Mouse (Mus musculus) megakaryocyte, embryonic 14.5 days (primary cell): Measurements from ENCODE around the gene BC067074. TPM values are rescaled to one million over a fixed set of nuclear protein-coding genes. Genes with fewer than 3 reads are reported as not detected.

Source experiments
- H3K27me3 ChIP-seq: replicated peaks from 2 replicates; pipeline ENCODE3; 2012; ENCODE audit warnings: inconsistent platforms
- H3K36me3 ChIP-seq: replicated peaks from 2 replicates; pipeline ENCODE3; 2012; ENCODE audit warnings: low read length, inconsistent platforms, mixed read lengths
- H3K4me1 ChIP-seq: 2 replicates; pipeline ENCODE4 v1.6.1; 2012; ENCODE audit warnings: inconsistent platforms
- H3K4me3 ChIP-seq: replicated peaks from 2 replicates; pipeline ENCODE3; 2012; ENCODE audit warnings: moderate library complexity, mild to moderate bottlenecking, inconsistent platforms
- H3K9me3 ChIP-seq: 2 replicates; pipeline ENCODE4 v1.6.1; 2012; ENCODE audit warnings: inconsistent platforms
- FLI1 ChIP-seq: IDR thresholded peaks from 2 replicates; pipeline ENCODE4 v1.6.1; 2012; ENCODE audit warnings: low read length, inconsistent platforms, mixed read lengths
- GATA1 ChIP-seq: IDR thresholded peaks from 3 replicates; pipeline ENCODE4 v1.6.1; 2012; ENCODE audit warnings: mixed read lengths, low read length, inconsistent platforms, borderline replicate concordance
- polyA plus RNA-seq: library from polyadenylated mRNA; stranded (reverse); fragments of >175 nt; gene quantifications from 2 replicates; pipeline ENCODE4 v1.2.3, GENCODE M21; 2012; ENCODE audit warnings: low replicate concordance; ENCODE audit not compliant: insufficient read depth

Gene BC067074
- polyA plus RNA-seq, 1 experiment, result not detected

DNA sequence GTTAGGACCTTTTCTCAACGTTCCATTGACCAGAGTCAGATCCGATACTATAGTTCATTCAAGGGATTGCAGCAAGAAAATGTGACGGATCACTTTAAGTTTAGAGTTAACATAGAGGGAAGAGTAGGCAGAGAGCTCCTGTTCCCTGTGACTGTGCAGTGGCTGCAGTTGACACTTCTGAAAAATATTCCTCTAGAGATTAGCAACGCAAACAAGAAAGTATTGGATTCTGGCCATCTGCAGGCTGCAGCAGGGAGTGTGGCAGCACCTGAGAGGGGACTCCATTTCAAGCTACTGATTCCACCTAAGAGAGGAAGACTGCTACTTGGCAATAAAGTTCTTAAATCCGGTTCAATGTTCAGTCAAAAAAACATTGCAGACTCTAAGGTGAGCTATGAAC lies 26.6 kb downstream of the BC067074 start:
- no peak for TF ChIP-seq FLI1
- TF ChIP-seq GATA1, result no peak

GRCm38 (mm10) chr13:113321972-113322371 lies 29.0 kb downstream of the BC067074 start:
- TF ChIP-seq GATA1 (no peak), FLI1 (no peak)
- H3K27me3 ChIP-seq, result peaks cover 3% of the 10 kb centered on the region
- no peaks in the 10 kb centered on the region for H3K36me3 ChIP-seq
- H3K9me3 ChIP-seq, result peaks cover 12% of the 10 kb centered on the region
- H3K4me1 ChIP-seq, result peaks cover 7% of the 10 kb centered on the region
- no peak overlapping the region for H3K4me3 ChIP-seq

More for the DNA sequence above, 26.6 kb downstream of the BC067074 start:
- H3K36me3 ChIP-seq, result no peaks in the 10 kb centered on the region
- H3K9me3 ChIP-seq, result peaks cover 26% of the 10 kb centered on the region
- peaks cover 7% of the 10 kb centered on the region for H3K4me1 ChIP-seq
- H3K4me3 ChIP-seq, result no peak overlapping the region
- peaks cover 1% of the 10 kb centered on the region for H3K27me3 ChIP-seq

- peaks cover 3% of the 10 kb centered on the region for H3K27me3 ChIP-seq
These were observed 31.3 kb downstream of the BC067074 start for GRCm38 (mm10) chr13:113324241-113324640.

GRCm38 (mm10) chr13:113325678-113326077 lies 32.7 kb downstream of the BC067074 start:
- peaks cover 13% of the 10 kb centered on the region for H3K4me1 ChIP-seq
- no peaks in the 10 kb centered on the region for H3K36me3 ChIP-seq
- TF ChIP-seq FLI1, result no peak
- no peak for TF ChIP-seq GATA1
- no peak overlapping the region for H3K4me3 ChIP-seq
- H3K9me3 ChIP-seq, result peaks cover 7% of the 10 kb centered on the region; the same call in 1 of the 2 replicates
- peaks cover 3% of the 10 kb centered on the region for H3K27me3 ChIP-seq

More at GRCm38 (mm10) chr13:113324241-113324640, 31.3 kb downstream of the BC067074 start:
- Histone ChIP-seq H3K9me3 (no peaks in the 10 kb centered on the region), H3K4me3 (no peak overlapping the region), H3K4me1 (peaks cover 13% of the 10 kb centered on the region), H3K36me3 (no peaks in the 10 kb centered on the region)
- TF ChIP-seq GATA1 (no peak), FLI1 (no peak)

- H3K36me3 ChIP-seq, result no peaks in the 10 kb centered on the region
- H3K27me3 ChIP-seq, result no peaks in the 10 kb centered on the region
- peaks cover 7% of the 10 kb centered on the region; the same call in 1 of the 2 replicates for H3K9me3 ChIP-seq
- peaks cover 28% of the 10 kb centered on the region for H3K4me1 ChIP-seq
- H3K4me3 ChIP-seq, result peak overlapping the region; percentile 67
- no peak for TF ChIP-seq FLI1
- TF ChIP-seq GATA1, result no peak
These were observed 39.3 kb downstream of the BC067074 start for GRCm38 (mm10) chr13:113332256-113332655.

- Histone ChIP-seq H3K36me3 (no peaks in the 10 kb centered on the region), H3K27me3 (no peaks in the 10 kb centered on the region), H3K4me1 (peaks cover 24% of the 10 kb centered on the region), H3K4me3 (peak overlapping the region; percentile 73), H3K9me3 (peaks cover 7% of the 10 kb centered on the region; the same call in 1 of the 2 replicates)
- TF ChIP-seq FLI1 (no peak), GATA1 (no peak)
These were observed 40.4 kb downstream of the BC067074 start for GRCm38 (mm10) chr13:113333374-113333773.

DNA sequence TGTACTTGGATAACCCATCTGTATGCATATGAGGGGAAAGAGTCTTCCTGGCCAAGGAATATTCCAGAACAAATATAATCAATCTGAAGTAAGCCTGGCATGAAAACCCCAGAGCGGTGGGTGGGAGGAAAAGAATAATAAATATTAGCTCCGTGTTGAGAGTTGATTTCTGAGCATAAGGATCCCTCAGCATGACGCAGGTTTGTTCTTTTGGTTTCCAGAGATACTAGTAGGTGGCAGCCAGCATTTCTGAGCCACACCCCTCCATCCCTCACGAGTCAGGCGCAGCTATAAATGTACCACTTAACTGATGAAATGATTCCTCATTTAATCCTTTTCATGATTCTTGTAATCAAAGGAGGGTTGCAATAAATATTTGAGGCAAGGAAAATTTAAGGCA lies 41.0 kb downstream of the BC067074 start:
- Histone ChIP-seq H3K9me3 (peaks cover 7% of the 10 kb centered on the region), H3K4me1 (peaks cover 22% of the 10 kb centered on the region), H3K4me3 (no peak overlapping the region), H3K36me3 (no peaks in the 10 kb centered on the region), H3K27me3 (no peaks in the 10 kb centered on the region)
- no peak for TF ChIP-seq FLI1
- no peak for TF ChIP-seq GATA1

GRCm38 (mm10) chr13:113334773-113335172 lies 41.8 kb downstream of the BC067074 start:
- Histone ChIP-seq H3K4me1 (peaks cover 22% of the 10 kb centered on the region), H3K27me3 (no peaks in the 10 kb centered on the region), H3K36me3 (no peaks in the 10 kb centered on the region), H3K4me3 (no peak overlapping the region), H3K9me3 (peaks cover 13% of the 10 kb centered on the region)
- TF ChIP-seq GATA1 (no peak), FLI1 (no peak)

- Histone ChIP-seq H3K4me3 (no peak overlapping the region), H3K27me3 (peaks cover 2% of the 10 kb centered on the region), H3K4me1 (peaks cover 20% of the 10 kb centered on the region), H3K36me3 (no peaks in the 10 kb centered on the region), H3K9me3 (peaks cover 9% of the 10 kb centered on the region; the same call in 1 of the 2 replicates)
- TF ChIP-seq GATA1 (no peak), FLI1 (no peak)
These were observed 44.4 kb downstream of the BC067074 start for GRCm38 (mm10) chr13:113337223-113337858.

DNA sequence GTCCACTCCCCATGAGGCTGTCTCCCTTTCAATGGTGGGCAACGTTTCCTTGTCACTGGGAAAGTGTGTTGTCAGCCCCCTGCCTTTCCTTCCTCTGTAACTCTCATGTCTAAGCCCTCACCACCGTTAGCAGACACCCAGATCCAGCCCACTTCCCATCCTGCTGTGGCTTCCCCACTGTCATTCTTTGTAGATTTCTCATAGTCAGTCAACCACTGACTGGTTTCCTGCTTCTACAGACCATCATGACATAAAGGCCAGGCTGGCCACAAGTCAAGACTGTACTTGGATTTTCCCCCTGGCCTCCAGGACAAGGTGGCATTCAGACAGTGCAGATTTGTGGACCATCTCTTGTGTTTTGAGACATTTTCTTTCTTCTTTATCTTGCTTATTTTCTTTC lies 47.7 kb downstream of the BC067074 start:
- peaks cover 9% of the 10 kb centered on the region; the same call in 1 of the 2 replicates for H3K9me3 ChIP-seq
- H3K4me1 ChIP-seq, result peaks cover 5% of the 10 kb centered on the region
- no peaks in the 10 kb centered on the region for H3K36me3 ChIP-seq
- peaks cover 6% of the 10 kb centered on the region for H3K27me3 ChIP-seq
- peak overlapping the region; percentile 35 for H3K4me3 ChIP-seq
- no peak for TF ChIP-seq GATA1
- TF ChIP-seq FLI1, result no peak
